Mouse (Mus musculus): ENCODE measurements around the gene Agbl4. TPM values are rescaled to one million over a fixed set of nuclear protein-coding genes. Genes with fewer than 3 reads are reported as not detected.

The Agbl4 gene
- polyA plus RNA-seq, 1 experiment from 2014 or later: 1.7 TPM

DNA sequence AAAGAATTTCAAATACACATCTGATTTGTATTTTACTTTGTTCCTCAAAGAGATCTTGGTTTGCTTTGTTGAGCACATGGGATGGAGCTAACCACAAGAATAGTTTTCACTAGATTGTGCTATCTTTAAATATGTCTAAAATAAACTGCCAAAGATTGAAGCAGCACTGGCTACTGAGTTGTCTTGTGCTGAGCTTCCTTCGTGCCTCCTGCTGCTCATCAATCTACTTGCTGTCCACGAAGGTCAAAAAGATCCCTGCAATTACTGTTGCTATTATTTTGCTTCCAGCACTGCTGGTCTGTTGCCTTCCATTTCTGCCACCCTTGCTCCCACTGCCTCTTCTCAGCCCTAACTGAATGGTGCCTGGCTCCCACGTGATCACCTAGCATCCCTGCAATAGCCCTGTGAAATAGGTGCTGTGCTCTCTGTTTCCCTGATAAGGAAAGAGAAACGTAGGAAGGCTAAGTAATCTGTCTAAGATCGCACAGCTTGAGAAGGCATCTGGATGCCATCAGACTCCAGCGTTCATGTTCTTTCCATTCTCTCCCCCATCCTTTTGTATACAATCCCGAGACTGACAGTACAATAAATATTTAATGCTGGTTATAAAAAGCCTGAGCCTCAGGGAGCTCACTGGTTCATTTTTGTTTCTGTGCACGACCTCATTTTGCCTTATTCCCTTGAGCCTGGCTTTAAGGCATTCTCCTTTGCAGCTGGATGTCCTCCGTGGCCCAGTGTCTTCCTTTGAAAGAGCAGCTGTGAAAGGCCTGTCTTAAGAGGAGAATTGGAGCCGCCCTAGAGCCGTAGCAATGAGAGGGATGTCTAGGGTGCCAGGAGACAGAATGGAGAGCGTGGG lies 1273.3 kb downstream of the Agbl4 start:
- 13% methylated on average over 12 of the region's 12 CpGs for WGBS
- H3K9me3 ChIP-seq: no peaks in the 10 kb centered on the region
- H3K36me3 ChIP-seq: no peaks in the 10 kb centered on the region
- H3K4me3 ChIP-seq: no peak overlapping the region
- H3K4me1 ChIP-seq (replicated peaks): peaks cover 18% of the 10 kb centered on the region
- H3K27me3 ChIP-seq: no peaks in the 10 kb centered on the region
- peak; percentile 76 for ATAC-seq (ENCODE audit: low read depth)
- peak overlapping the region; percentile 26 for H3K4me2 ChIP-seq
- H3K9ac ChIP-seq: 0 out of 2 replicates have a peak overlapping the region, but pooled peaks have one; percentile 23
- peak overlapping the region; percentile 88 for H3K27ac ChIP-seq (replicated peaks)

DNA sequence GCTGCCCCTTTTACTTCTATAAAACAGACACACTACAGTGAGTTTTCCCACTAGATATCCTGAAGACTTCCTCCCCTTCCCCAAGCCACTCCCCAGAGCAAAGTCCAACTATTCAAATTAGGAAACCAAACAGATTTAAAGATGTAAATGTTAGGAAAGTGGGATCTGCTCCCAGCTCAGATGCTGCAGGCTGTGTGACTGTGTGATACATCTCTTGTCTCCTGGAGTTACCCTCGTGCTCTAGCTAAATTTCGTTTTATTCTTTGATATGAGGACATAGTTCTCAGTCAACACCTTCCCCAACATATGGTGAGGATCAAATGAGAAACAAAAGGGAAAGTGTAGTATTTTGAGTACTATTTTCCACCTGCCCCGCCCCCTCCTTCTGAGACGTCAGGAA lies 1274.0 kb downstream of the Agbl4 start:
- ATAC-seq (ENCODE audit: low read depth): no peak
- 67% methylated on average over 4 of the region's 4 CpGs for WGBS
- 0 out of 2 replicates have a peak overlapping the region, but pooled peaks have one; percentile 23 for H3K9ac ChIP-seq

DNA sequence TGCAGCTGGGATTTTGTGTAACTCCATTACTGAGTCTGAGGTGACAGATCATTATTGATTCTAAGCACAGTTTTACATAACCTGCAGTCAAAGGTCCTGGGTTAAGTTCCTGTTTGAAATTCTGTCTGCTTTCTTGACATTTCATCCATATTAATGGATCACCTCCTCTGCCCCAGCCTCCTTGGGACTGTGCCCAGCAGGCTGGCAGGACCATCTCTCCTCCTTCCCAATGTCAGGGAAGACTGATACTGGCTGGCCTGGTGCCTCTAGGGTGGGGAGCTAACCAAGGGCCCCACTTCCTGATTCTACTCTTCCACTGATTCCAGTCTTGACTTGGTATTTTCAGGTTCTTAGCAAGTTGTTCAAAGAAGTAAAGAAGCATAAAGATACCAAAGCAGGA lies 1276.4 kb downstream of the Agbl4 start:
- H3K4me2 ChIP-seq: no peak overlapping the region
- ATAC-seq (ENCODE audit: low read depth): no peak
- H3K4me3 ChIP-seq: no peak overlapping the region
- no peaks in the 10 kb centered on the region for H3K27me3 ChIP-seq
- no peak overlapping the region for H3K9ac ChIP-seq
- peaks cover 18% of the 10 kb centered on the region for H3K4me1 ChIP-seq (replicated peaks)
- no peak overlapping the region for H3K27ac ChIP-seq (replicated peaks)
- no peaks in the 10 kb centered on the region for H3K36me3 ChIP-seq
- no peaks in the 10 kb centered on the region for H3K9me3 ChIP-seq

More for the DNA sequence above, 1274.0 kb downstream of the Agbl4 start:
- H3K4me1 ChIP-seq (replicated peaks): peaks cover 18% of the 10 kb centered on the region
- H3K9me3 ChIP-seq: no peaks in the 10 kb centered on the region
- H3K27me3 ChIP-seq: no peaks in the 10 kb centered on the region
- peak overlapping the region; percentile 88 for H3K27ac ChIP-seq (replicated peaks)
- no peaks in the 10 kb centered on the region for H3K36me3 ChIP-seq
- H3K4me3 ChIP-seq: no peak overlapping the region
- 0 out of 2 replicates have a peak overlapping the region, but pooled peaks have one; percentile 26 for H3K4me2 ChIP-seq

DNA sequence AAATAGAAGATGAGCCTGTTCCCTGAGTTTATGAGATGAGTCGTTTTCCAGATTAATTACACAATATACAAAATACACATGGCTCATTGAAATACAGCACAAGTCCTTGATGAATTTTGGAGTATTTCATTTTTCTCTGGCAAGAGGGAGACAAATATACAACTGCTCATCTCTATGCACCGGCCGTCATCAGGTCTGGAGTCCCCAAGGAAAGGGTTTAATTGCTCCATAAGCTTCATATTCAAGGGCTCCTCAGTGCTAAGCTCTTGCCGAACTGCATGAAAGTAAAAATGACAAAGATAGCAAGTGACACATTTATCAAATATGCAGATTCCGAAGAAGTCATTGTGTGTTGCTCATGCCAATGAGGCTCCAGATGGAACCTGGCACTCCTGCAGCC lies 1284.5 kb downstream of the Agbl4 start:
- H3K9ac ChIP-seq: no peak overlapping the region
- peaks cover 18% of the 10 kb centered on the region for H3K4me1 ChIP-seq (replicated peaks)
- H3K27me3 ChIP-seq: no peaks in the 10 kb centered on the region
- H3K4me2 ChIP-seq: no peak overlapping the region
- no peak overlapping the region for H3K27ac ChIP-seq (replicated peaks)
- no peak overlapping the region for H3K4me3 ChIP-seq
- no peaks in the 10 kb centered on the region for H3K36me3 ChIP-seq
- 46% methylated on average over 5 of the region's 5 CpGs for WGBS
- ATAC-seq (ENCODE audit: low read depth): no peak
- no peaks in the 10 kb centered on the region for H3K9me3 ChIP-seq

DNA sequence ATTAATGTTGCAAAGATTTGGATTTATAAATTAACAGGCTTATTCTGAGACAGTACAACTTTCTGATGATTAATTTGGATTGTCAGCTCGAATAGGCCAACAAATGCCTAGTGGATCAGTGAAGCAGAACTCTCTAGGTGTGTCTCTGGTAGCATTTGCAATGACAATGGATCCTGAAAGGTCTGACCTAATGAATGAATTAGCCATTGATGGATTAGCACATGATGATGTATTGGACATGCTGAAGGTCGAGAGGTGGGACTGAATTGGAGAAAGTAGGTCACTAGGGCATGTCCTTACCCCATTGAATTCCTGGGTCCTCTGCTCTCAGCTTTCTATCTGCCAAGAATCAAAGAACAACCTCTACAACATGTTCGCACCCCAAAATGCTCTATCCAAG lies 1285.3 kb downstream of the Agbl4 start:
- no peaks in the 10 kb centered on the region for H3K36me3 ChIP-seq
- H3K9me3 ChIP-seq: no peaks in the 10 kb centered on the region
- 80% methylated on average over 3 of the region's 3 CpGs for WGBS
- no peak overlapping the region for H3K4me2 ChIP-seq
- H3K9ac ChIP-seq: no peak overlapping the region
- H3K27me3 ChIP-seq: no peaks in the 10 kb centered on the region
- H3K4me1 ChIP-seq (replicated peaks): peaks cover 23% of the 10 kb centered on the region
- ATAC-seq (ENCODE audit: low read depth): no peak
- H3K4me3 ChIP-seq: no peak overlapping the region
- no peak overlapping the region for H3K27ac ChIP-seq (replicated peaks)

DNA sequence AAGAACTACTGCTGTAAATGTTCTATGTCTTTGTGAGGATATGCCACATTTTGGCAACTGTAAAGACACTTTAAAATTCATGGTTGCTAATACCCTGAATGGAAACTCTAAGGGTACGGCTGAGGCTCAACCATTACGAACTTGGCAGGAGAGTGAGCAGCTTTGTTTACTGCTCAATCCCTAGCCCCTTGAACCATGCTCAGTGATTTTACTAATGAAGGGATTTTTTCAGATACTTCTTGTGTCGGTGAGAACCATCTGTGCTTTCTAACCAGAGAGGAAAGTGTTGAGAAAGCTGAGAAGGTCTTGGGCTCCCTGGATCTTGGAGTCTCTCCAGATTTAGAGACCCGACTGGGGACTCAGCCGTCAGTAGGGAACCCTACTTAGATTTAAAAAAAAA lies 1286.4 kb downstream of the Agbl4 start:
- Histone ChIP-seq H3K9ac (no peak overlapping the region), H3K27ac (replicated peaks) (no peak overlapping the region), H3K9me3 (no peaks in the 10 kb centered on the region), H3K4me3 (no peak overlapping the region), H3K4me2 (no peak overlapping the region), H3K4me1 (replicated peaks) (peaks cover 23% of the 10 kb centered on the region), H3K27me3 (no peaks in the 10 kb centered on the region), H3K36me3 (no peaks in the 10 kb centered on the region)
- no peak for ATAC-seq (ENCODE audit: low read depth)
- WGBS: 66% methylated on average over 5 of the region's 5 CpGs

DNA sequence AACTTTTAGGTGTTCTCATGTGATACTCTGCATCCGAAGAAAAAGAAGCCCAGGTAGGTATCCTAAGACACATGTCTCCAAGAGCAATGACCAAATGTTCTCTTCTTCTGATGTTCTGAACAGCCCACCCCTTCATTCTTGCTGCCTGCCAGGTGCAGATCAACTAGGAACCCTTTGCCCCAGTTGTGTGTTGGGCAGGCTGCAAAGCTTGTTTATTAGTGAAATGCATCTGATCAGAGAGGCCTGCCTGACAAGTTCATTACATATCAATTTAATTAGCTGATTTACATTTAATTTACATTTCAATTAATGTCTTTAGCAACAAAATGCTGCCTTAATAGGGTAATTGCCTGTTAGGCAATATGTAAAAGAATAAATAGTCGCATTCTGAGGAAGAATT lies 1288.5 kb downstream of the Agbl4 start:
- 61% methylated on average over 2 of the region's 2 CpGs for WGBS
- no peak overlapping the region for H3K4me3 ChIP-seq
- ATAC-seq (ENCODE audit: low read depth): no peak

DNA sequence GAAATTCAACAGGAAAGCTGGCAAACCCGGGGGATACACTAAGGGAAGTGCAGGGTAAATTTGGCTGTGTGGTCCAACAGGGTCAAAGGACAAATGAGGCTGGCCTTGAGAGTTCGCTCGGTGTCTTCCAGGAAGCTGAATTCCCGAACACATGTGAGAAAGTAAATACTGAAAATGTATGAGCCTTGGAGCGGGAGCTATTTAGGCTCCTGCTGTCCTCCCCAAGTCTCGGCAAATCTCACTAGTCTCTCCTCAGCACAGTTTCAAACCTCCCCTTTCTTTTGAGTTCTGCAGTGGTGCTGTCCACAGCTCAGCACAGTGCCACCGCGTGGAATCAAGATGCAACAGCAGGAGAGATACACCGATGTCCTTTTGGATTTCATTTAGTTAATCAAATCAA lies 1289.5 kb downstream of the Agbl4 start:
- Histone ChIP-seq H3K4me3 (no peak overlapping the region), H3K36me3 (no peaks in the 10 kb centered on the region), H3K9me3 (no peaks in the 10 kb centered on the region), H3K4me1 (replicated peaks) (peaks cover 37% of the 10 kb centered on the region), H3K9ac (0 out of 2 replicates have a peak overlapping the region, but pooled peaks have one; percentile 8), H3K27me3 (no peaks in the 10 kb centered on the region), H3K27ac (replicated peaks) (no peak overlapping the region), H3K4me2 (peak overlapping the region; percentile 41)
- 7% methylated on average over 9 of the region's 9 CpGs for WGBS
- peak; percentile 78 for ATAC-seq (ENCODE audit: low read depth)

More for the DNA sequence above, 1288.5 kb downstream of the Agbl4 start:
- no peak overlapping the region for H3K9ac ChIP-seq
- peaks cover 28% of the 10 kb centered on the region for H3K4me1 ChIP-seq (replicated peaks)
- H3K9me3 ChIP-seq: no peaks in the 10 kb centered on the region
- no peaks in the 10 kb centered on the region for H3K36me3 ChIP-seq
- no peaks in the 10 kb centered on the region for H3K27me3 ChIP-seq
- H3K27ac ChIP-seq (replicated peaks): no peak overlapping the region
- H3K4me2 ChIP-seq: no peak overlapping the region

DNA sequence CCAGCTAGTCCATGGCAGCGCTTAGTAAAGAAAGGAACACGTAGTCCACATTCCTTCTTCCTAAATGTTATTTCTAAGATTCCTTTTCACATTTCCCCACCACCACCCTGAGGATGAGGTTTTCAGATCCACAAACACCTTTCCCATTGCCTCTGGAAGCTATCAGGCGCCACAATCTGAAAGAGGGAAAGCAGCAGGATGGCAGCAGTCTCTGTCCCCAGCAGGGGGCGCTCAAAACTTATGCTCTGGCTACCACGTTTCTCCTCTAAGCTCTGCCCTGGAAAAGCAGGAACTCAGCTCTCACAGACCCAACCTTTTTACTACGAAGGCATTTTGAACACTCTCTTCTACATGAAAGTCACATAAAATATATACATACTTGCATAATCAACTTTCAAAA lies 1290.2 kb downstream of the Agbl4 start:
- WGBS: 15% methylated on average over 6 of the region's 6 CpGs
- no peak overlapping the region for H3K9ac ChIP-seq
- no peaks in the 10 kb centered on the region for H3K36me3 ChIP-seq
- peak overlapping the region; percentile 41 for H3K4me2 ChIP-seq
- no peaks in the 10 kb centered on the region for H3K27me3 ChIP-seq
- no peaks in the 10 kb centered on the region for H3K9me3 ChIP-seq
- peaks cover 37% of the 10 kb centered on the region for H3K4me1 ChIP-seq (replicated peaks)
- H3K4me3 ChIP-seq: no peak overlapping the region
- no peak for ATAC-seq (ENCODE audit: low read depth)
- H3K27ac ChIP-seq (replicated peaks): no peak overlapping the region

DNA sequence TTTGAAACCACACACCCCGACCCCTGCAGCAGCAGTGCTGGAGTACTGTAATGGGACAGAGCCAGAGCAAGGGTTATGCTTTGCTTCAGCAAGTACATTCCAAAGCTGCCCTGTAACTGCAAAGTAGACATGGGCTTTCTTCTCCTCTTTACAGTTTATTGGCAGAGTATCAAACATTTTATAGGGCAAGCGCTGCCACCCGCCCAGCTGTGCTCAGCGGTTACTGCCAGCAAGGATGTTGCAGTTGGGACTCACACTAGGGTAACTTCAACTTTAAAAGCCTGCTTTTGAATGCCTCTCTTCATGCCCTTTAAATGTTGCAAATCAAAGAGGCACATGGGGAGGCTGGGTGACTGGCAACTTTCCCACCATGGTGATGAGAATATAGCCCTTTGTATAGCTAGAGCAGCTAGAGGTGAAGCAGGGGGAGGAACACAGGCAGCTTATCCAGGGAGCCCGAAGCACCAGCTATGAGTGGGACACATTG lies 1293.6 kb downstream of the Agbl4 start:
- Histone ChIP-seq H3K27me3 (no peaks in the 10 kb centered on the region), H3K27ac (replicated peaks) (peak overlapping the region; percentile 59), H3K4me2 (0 out of 2 replicates have a peak overlapping the region, but pooled peaks have one; percentile 3), H3K4me3 (no peak overlapping the region), H3K36me3 (no peaks in the 10 kb centered on the region), H3K4me1 (replicated peaks) (peaks cover 29% of the 10 kb centered on the region), H3K9me3 (no peaks in the 10 kb centered on the region), H3K9ac (no peak overlapping the region)
- ATAC-seq (ENCODE audit: low read depth): peak; percentile 79
- WGBS: 33% methylated on average over 5 of the region's 5 CpGs

DNA sequence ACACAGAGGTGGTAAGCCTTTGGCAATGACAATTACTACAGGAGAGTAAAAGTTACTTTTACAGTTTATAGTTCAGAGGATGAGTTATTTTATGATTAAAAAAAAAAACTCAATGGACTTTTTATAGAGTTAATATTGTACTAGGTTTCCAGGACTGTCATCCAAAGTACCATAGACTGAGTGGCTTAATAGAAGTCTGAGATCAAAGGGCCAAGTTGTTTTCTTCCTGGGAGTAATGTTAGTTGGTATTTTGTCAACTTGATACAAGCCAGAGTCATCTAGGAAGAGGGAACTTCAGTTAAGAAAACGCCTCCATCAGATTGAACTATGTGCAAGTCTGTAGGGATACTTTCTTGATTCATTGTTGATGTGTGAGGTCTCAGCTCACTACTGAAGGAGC lies 1303.9 kb downstream of the Agbl4 start:
- Histone ChIP-seq H3K27me3 (no peaks in the 10 kb centered on the region), H3K4me1 (replicated peaks) (no peaks in the 10 kb centered on the region), H3K36me3 (no peaks in the 10 kb centered on the region), H3K4me2 (no peak overlapping the region), H3K4me3 (no peak overlapping the region), H3K9ac (no peak overlapping the region), H3K9me3 (no peaks in the 10 kb centered on the region), H3K27ac (replicated peaks) (no peak overlapping the region)
- whole genome bisulfite sequencing: 78% methylated on average over 1 of the region's 1 CpGs
- ATAC-seq (ENCODE audit: low read depth): no peak

DNA sequence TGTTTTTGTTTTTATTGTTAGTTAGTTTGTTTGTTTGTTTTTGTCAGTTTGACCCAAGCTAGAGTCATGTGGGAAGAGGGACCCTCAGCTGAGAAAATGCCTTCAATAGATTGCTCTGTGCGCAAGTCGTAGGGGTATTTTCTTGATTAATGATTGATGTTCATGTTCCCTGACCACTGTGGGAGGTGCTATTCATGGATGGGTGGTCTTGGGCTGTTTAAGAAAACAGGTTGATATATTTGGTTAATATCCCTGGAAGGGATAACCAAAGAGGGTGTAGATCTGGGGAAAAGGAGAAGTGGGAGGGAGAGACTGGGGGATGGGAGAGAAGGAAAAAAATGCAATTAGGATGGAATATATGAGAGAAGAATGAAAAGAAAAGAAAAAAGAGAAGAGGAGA lies 1306.7 kb downstream of the Agbl4 start:
- Histone ChIP-seq H3K4me2 (no peak overlapping the region), H3K27ac (replicated peaks) (no peak overlapping the region), H3K9ac (no peak overlapping the region), H3K4me1 (replicated peaks) (no peaks in the 10 kb centered on the region), H3K9me3 (no peaks in the 10 kb centered on the region), H3K36me3 (no peaks in the 10 kb centered on the region), H3K27me3 (no peaks in the 10 kb centered on the region), H3K4me3 (no peak overlapping the region)
- ATAC-seq (ENCODE audit: low read depth): no peak
- WGBS: 67% methylated on average over 2 of the region's 2 CpGs

All from neural tube, embryonic 13.5 days (tissue).